Mouse (Mus musculus) kidney, postnatal 10 days (tissue): ENCODE results near the gene Pde1b.

Experiments
- DNase-seq: peaks from one replicate; pipeline ENCODE4 v3.0.0; 2021; ENCODE audit warnings: mixed read lengths

The Pde1b gene

GRCm38 (mm10) chr15:103511652-103512051 lies 8.8 kb downstream of the Pde1b start:
- DNase-seq: no peak

- no peak for DNase-seq
These were observed 10.8 kb downstream of the Pde1b start for GRCm38 (mm10) chr15:103513621-103514031.

GRCm38 (mm10) chr15:103514119-103514518 lies 11.3 kb downstream of the Pde1b start:
- DNase-seq: peak; percentile 82

GRCm38 (mm10) chr15:103514914-103515313 lies 12.1 kb downstream of the Pde1b start:
- no peak for DNase-seq

GRCm38 (mm10) chr15:103518600-103519385 lies 16.0 kb downstream of the Pde1b start:
- no peak for DNase-seq

- DNase-seq: no peak
These were observed 16.8 kb downstream of the Pde1b start for GRCm38 (mm10) chr15:103519386-103520378.

- DNase-seq: no peak
These were observed 19.7 kb downstream of the Pde1b start for GRCm38 (mm10) chr15:103522458-103523099.

- no peak for DNase-seq
These were observed 20.3 kb downstream of the Pde1b start for GRCm38 (mm10) chr15:103523156-103523555.

- peak; percentile 67 for DNase-seq
These were observed 27.5 kb downstream of the Pde1b start for GRCm38 (mm10) chr15:103530372-103530771.

- DNase-seq: no peak
These were observed 31.3 kb downstream of the Pde1b start for GRCm38 (mm10) chr15:103534054-103534620.

GRCm38 (mm10) chr15:103535030-103535429 lies 32.2 kb downstream of the Pde1b start:
- peak; percentile 2 for DNase-seq

- no peak for DNase-seq
These were observed 33.0 kb downstream of the Pde1b start for GRCm38 (mm10) chr15:103535786-103536185.

- DNase-seq: no peak
These were observed 33.6 kb downstream of the Pde1b start for GRCm38 (mm10) chr15:103536456-103536855.

- peak; percentile 12 for DNase-seq
These were observed 34.4 kb downstream of the Pde1b start for GRCm38 (mm10) chr15:103537011-103537821.

GRCm38 (mm10) chr15:103537822-103538213 lies 35.0 kb downstream of the Pde1b start, which contains the start of gene Ppp1r1a:
TSS of gene Ppp1r1a (minus strand) at chr15:103538003.
- peak; percentile 82 for DNase-seq

- DNase-seq: no peak
These were observed 36.4 kb downstream of the Pde1b start for GRCm38 (mm10) chr15:103539259-103539658.

GRCm38 (mm10) chr15:103540646-103541045 lies 37.8 kb downstream of the Pde1b start:
- DNase-seq: no peak

- peak; percentile 44 for DNase-seq
These were observed 39.7 kb downstream of the Pde1b start for GRCm38 (mm10) chr15:103542526-103542925.

GRCm38 (mm10) chr15:103547983-103548382 lies 45.1 kb downstream of the Pde1b start:
- DNase-seq: no peak

- DNase-seq: no peak
These were observed 46.6 kb downstream of the Pde1b start for GRCm38 (mm10) chr15:103549475-103549874.

GRCm38 (mm10) chr15:103551053-103551452 lies 48.2 kb downstream of the Pde1b start:
- DNase-seq: no peak
